Mouse (Mus musculus) spleen, adult 2 months (tissue): ENCODE data around the gene Rela.

Experiments used
- CTCF ChIP-seq: fragments of 200-500 bp; IDR thresholded peaks from 2 replicates; pipeline ENCODE4 v1.5.1; 2011; ENCODE audit warnings: mild to moderate bottlenecking, inconsistent platforms; ENCODE audit not compliant: insufficient read depth, insufficient read length, insufficient replicate concordance; ENCODE audit errors: extremely low read depth
- POLR2A ChIP-seq: fragments of 200-500 bp; IDR thresholded peaks from 2 replicates; pipeline ENCODE4 v1.6.1; 2011; ENCODE audit warnings: low read depth, low read length, inconsistent platforms

DNA sequence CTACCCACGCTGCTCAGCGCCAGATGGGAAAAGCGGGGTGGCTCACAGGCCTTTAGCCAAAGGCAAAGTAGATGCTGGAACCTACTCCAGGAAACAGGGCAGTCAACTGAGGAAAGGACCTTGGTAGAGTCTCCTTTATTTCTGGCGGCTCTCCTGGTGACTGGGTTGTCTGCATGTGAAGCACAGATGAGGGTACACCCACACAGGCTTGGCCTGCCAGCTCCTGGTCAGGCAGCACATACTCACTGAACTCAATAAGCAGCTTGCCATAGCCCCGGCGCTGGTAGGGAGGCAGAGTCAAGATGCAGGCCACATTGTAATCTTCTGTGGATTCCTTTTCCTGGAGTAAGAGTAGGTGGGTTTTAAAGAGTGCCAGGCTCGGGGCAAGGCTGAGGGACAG lies 32.2 kb upstream of the Rela start:
- TF ChIP-seq POLR2A (no peak), CTCF (no peak)
